Mouse (Mus musculus): ENCODE results near the gene F13b. TPM values are rescaled to one million over a fixed set of nuclear protein-coding genes. Genes with fewer than 3 reads are reported as not detected.

F13b gene
- polyA plus RNA-seq (2017; shearing (Covaris generic)), result not detected

GRCm38 (mm10) chr1:139501258-139501752 lies at the start of gene F13b:
TSS of gene F13b (plus strand) at chr1:139501702.

GRCm38 (mm10) chr1:139454340-139455225 lies 46.9 kb upstream of the F13b start, which contains the start of gene Aspm:
TSS of gene Aspm (plus strand) at chr1:139454772.

GRCm38 (mm10) chr1:139560024-139560423 lies 58.5 kb downstream of the F13b start, which contains the start of gene Cfhr1:
TSS of gene Cfhr1 (minus strand) at chr1:139560272.

Other genes with a start within 250 kb of the F13b start
- gene Crb1, start 124.6 kb upstream of the F13b start, polyA plus RNA-seq (2017; shearing (Covaris generic)), result 0.05 TPM
- gene Zbtb41, start 79.4 kb upstream of the F13b start, polyA plus RNA-seq (2017; shearing (Covaris generic)), result 10.7 TPM
- gene Aspm, start 46.9 kb upstream of the F13b start, polyA plus RNA-seq (2017; shearing (Covaris generic)), result 1.0 TPM
- gene Cfhr1, start 58.6 kb downstream of the F13b start, polyA plus RNA-seq (2017; shearing (Covaris generic)), result not detected